Mouse (Mus musculus) fibroblast of lung, adult 2 months (primary cell): ENCODE measurements around the gene Gsdma3.
"Not testable (repeated sequence)": the region's sequence is repeated elsewhere in the genome, so short reads cannot be mapped to it uniquely, and the experiment has no call there.

Experiments
- DNase-seq: peaks from one replicate; pipeline ENCODE4 v3.0.0-alpha.2; 2011; ENCODE audit warnings: low read depth

Gene Gsdma3

DNA sequence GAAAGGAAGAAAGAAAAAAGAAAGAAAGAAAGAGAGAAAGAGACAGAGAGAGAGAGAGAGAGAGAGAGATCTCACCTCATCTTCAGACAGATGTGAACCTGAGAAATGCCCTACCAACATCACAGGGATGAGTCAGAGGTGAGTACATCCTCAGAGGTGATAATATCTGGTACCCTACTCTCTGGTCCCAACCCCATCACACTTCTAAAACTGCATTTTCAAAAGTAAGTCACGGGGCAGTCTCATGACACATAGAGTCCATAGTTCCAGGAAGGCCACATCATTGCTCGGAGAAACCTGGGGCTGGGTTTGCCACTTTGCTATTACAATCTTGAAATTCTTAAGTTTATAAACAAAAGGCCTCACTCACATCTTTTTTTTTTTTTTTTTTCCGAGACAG is 30.2 kb upstream of the Gsdma3 start:
- DNase-seq: no peak

DNA sequence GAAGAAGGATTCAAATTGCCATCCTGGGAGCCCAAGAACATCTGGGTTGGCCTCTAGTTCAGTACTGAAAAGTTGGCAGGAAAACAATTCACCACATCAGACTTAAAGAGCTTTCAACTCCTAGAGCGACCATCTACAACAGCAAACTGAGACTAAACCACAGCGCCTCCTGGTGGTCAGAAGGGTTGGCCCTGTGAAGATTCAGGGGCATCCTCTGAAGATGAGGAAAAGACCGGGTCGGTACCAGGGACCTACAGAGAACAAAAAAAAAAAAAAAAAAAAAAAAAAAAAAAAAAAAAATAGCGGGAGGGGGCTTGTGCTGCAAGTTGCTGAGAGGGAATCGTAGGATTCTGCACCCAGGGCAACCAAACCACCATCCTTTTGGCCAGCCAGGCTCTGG is 28.8 kb upstream of the Gsdma3 start:
- no peak for DNase-seq

DNA sequence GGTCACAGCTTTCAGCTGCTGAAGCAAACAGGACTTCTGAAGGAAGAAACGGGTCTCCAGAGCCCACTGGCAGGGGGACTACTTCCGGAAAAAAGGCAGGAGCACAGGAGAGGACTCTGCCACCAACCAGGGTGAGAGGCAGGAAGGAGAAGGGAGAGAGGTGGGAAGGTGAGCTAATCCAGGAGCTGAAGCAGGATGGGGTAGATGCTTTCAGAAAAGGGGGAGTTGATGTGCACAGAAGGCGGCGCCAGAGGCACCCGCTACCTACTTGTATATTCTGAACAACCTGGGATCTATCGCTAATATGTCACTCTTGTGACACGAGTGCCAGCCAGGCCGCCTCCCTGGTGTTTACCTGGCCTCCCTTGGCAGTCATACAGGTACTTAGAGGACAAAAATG is 28.2 kb upstream of the Gsdma3 start, which contains the start of gene Lrrc3c:
Lrrc3c (plus strand) TSS at position 301 of the 400 bp plus-strand sequence.
- DNase-seq: no peak

DNA sequence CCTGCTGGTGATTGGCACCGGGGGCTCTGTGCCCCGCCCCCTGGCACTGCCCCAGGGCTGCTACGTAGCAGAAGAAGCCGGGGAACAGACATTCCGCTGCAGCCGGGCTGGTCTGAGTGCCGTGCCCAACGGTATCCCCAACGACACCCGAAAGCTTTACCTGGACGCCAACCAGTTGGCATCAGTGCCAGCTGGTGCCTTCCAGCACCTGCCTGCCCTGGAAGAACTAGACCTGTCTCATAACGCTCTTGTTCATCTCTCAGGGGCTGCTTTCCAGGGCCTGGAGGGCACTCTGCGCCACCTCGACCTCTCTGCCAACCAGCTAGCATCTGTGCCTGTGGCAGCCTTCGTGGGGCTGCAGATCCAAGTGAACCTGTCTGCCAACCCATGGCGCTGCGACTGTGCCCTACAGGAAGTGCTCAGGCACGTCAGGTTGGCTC is 27.3 kb upstream of the Gsdma3 start:
- DNase-seq: no peak

DNA sequence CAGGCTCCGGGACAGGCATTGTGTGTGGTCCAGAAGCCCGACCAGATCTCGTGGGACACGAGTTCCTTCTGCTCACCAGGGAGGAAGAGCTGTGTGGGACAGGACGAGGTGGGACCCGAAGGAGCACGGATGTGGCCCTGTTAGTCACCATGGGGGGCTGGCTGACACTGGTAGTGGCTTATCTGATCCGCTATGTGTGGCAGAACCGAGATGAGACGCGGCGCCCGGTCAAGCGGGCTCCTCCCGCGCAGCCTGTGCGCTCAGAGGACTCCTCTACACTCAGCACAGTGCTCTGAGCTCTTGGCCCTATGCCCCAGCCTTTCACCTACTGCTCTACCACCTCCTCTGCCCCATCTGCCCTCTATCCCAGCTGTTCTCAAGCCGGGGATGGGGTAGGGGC is 26.9 kb upstream of the Gsdma3 start:
- DNase-seq: no peak

DNA sequence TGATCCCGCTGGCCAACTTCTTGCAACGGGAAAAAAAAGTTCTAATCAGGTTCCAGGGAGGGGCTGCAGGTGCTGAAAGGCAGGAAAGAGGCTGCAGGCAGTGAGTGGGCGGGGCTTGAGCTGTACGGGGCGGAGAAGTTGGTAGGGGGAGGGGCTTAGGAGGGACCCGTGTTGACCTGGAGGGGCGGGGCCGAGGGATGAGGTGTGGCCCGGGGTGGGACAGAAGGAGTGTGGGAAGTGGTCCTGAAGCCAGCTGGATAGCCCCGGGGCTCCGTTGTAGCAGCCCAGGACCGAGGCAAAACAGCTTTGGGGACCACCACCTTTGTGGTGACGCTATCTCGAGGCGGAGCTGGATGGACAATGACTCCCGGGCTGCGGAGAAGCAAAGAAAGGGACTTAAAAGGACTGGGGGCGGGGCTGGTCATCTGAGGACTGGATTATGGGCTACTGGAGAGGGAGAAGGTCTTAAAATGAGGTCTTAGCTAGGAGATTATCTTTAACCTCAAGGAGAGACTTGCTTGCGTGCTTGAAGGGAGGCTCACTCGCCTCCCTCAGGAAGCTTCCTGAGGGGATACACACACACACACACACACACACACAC is 24.0 kb upstream of the Gsdma3 start:
- no peak for DNase-seq

DNA sequence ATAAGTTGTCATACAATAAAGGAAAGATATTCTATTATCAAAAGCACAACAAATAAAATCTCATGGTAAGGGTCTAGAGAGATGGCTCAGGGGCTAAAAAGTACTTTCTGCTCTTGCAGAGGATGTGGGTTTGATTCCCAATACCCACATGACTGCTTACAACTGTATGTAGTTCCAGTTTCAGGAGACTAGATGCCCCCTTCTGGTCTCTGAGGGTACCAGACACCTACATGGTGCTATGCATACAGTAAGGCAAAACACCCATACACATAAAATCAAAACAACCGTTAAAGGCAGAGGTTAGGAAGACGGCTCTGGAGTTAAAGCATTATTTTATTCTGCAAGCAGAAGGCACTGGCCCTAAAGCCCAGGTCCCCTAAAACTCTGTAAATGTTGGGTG is 22.2 kb upstream of the Gsdma3 start:
- DNase-seq: no peak

DNA sequence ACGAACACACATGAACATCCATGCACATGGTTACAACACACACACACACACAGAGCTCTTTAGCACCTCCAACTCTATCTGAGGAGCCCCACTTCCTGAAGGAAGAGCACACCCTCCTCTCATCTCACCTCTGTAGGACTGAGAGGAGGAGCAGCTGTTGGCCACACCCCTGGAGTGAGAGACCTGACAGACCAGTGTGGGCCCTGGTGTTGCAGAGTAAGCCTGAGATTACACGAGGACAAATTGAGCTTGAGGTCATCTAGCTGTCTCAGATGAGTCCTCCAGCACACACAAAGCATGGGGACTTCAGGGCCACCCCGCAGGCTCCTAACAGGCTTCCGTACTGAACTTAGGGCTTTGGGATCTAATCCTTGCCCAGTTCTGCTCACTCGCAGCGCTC is 21.2 kb upstream of the Gsdma3 start:
- DNase-seq: not testable (repeated sequence)

DNA sequence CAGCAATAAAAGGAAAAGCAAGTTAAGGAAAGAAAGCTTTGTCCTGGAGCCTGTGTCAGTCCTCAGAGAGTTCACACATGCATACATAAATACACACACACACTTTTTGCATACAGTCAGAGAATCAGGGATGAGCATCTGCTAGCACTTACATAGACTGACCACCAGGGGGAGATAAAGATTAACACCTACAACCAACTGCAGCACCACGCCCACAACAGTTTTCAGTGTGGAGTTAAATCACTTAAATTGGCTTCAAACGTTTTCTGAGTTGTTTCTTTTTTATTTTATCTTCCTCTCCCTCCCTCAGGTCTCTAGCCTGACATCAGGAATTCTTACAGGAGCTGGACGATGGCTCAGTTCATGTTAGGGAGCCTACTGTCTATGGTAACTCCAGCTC is 19.4 kb upstream of the Gsdma3 start:
- DNase-seq: no peak

DNA sequence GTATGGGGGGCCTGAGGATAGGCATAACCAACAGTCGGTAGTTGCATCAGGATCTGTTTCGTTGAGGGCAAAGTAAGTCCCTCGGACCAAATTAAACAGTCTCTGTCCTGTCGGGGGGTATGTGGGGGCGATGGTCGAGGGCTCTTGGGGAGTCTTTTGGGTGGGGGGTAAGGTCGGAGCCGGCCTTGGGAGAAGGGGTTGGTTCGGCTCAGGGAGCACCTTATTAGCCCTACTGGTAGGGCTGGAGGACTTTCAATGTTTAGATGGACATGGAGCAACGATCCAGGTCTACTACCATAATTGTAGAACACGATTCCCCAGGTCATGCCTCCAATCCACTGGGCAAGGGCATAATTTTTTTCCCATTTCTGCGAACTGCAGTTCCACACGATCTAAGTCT is 5.4 kb upstream of the Gsdma3 start:
- no peak for DNase-seq

DNA sequence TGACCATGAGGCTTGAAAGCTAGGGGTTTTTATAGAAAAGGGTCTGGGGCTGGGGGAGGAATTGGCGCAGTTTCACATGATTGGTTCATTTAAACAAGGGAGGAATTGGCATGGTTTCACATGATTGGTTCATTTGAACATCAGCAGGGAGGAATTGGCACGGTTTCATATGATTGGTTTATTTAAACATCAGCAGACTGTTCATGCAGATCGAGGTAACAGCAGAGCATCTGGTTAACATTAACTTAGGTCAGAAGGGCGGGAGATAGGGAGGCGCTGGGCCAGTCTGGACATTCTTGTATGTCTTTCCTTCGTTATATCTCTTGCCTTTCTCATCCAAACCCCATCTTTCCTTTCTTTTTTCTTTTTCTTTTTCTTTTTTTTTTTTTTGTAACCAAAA is 2.2 kb upstream of the Gsdma3 start:
- DNase-seq: not testable (repeated sequence)

DNA sequence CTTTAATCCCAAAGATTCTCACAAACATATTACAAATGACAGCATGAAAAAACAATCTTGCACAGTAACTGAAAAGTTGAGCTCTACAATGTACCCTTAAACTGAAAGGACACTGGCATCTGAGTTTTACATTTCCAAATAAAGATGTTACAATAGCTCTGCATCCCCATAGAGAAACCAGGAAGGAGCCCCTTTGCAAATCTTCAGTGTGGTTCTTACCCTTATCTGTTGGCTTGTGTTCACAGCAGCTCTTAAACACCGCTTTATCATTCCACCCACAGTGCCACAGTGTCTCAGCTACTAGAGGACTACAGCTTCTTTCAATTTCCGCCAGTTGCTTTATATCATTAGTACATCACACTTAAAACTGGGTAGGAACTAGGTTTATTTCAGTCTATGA is 1.8 kb upstream of the Gsdma3 start:
- DNase-seq: not testable (repeated sequence)

DNA sequence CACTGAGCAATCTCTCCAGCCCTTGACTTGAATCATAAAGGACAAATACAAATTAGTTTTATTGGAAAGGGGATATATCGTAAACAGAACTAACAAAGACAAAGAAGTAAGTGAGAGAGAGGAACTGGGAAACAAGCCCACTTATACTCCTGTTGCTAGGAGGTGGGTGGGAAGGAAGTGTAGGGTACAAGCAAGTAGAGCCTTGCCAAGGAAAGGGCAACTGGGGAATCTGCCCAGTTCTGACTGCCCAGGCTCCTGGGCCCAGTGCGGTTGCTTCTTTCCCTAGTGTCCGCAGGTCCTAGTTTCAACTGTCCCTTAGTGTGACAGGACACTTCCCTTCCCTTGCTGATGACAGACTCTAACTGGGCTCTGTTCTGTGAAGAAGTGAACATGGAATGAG is 2.5 kb downstream of the Gsdma3 start:
- no peak for DNase-seq

DNA sequence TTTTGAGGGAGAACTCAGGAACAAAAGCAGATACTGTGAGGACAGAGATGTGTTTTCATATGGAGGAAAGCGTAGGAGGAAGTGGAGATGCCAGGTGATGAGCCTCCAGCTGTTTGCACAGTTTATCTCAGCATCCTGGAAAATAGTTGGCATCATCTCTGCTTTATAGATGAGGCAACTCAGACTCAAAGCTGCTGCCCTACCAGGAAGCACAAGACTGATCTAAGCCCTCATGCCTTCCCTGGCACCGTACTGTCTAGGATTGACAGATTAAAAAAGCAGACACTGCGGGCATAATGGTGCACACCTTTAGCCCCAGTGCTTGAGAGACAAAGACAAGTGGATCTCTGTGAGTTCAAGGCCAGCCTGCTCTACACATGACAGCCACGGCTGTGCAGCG is 4.5 kb downstream of the Gsdma3 start:
- no peak for DNase-seq

DNA sequence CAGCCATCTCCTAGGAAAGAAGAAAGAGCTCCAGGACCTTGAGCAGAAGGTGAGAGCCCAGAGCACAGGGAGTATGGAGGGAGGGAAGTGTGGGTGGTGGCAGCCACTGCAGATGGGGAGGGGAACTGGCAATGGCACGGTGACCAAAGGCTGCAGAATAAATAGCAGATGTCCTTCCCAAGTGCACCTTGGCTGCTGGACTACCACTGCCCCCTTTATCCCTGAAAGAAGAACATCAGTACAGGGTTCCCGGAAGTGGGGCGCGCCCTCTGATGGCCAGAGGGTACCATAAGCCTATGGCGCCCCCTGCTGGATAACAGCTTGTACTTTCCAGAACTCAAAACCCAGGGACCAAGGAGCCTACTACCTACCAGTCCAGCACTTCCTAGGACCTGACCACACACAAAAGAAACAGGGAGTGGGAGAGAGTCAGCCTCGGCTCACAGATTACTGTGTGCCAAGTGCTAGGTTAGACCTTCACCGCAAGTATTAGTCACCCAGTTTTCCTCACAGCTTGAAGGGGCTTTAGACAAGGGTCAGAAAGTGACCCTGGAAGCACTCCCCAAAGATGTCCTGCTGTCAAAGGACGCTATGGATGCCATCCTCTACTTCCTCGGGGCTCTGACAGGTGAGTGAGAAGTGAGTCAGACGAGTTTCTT is 9.3 kb downstream of the Gsdma3 start:
- DNase-seq: not testable (repeated sequence)

DNA sequence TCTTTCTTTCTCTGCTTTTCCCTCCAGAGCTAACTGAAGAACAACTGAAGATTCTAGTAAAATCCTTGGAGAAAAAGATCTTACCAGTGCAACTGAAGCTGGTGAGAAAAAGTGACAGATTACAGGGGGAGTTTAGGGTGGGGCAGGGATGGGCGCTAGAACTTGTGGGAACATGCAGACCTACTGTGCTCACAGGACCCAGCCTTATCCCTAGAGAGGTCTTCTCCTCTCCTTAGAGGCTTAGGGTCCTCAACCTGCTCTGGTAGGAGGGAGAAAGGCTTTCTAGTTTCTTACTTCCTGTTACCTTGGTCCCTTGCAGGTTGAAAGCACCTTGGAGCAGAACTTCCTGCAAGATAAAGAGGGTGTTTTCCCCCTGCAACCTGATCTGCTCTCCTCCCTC is 11.3 kb downstream of the Gsdma3 start:
- no peak for DNase-seq

DNA sequence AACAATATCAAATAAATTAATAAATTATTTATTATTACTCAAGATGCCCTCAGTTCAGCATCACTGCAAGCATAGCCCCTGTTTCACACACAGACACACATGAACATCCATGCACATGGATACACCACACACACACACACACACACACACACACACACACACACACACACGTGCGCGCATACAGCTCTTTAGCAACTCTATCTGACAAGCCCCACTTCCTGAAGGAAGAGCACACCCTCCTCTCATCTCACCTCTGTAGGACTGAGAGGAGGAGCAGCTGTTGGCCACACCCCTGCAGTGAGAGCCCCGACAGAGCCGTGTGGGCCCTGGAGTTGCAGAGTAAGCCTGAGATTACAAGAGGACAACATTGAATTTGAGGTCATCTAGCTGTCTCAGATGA is 13.9 kb downstream of the Gsdma3 start:
- no peak for DNase-seq

DNA sequence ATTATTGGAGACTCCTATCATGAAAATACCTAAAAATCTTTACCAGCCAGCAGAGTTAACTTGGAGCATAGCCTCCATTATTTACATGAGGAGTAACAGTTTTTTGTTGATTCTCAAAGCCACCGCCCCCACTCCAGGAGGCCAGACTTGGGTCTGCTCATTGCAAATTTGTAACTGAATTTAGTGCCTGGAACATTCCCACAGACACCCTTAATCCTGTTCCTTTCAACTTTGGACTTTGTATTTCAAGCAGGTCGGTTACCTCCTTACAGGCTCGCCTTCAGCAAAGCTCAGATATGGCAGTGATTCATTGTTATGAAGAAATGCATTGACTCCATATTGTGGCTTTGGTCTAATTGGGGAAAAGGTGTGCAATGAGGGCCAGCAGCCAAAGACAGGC is 18.6 kb downstream of the Gsdma3 start:
- DNase-seq: no peak

DNA sequence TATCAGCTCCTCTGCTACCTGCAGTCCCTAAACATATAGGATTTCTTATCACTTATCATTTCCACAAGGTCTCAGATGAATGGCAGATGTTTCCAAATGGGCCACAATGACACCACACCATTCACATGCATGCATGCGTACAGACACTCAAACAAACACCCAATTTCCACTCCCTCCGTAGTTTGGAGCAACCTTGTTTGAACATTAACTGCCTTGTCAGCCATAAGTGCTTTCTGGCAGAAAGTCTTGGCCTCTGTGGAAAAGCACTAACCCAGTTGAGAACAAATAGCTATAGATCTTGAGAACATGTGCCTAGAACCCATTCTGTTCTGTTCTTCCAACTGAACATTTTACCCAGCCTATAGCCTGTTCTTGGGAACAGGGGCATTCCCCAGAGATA is 19.8 kb downstream of the Gsdma3 start:
- no peak for DNase-seq

DNA sequence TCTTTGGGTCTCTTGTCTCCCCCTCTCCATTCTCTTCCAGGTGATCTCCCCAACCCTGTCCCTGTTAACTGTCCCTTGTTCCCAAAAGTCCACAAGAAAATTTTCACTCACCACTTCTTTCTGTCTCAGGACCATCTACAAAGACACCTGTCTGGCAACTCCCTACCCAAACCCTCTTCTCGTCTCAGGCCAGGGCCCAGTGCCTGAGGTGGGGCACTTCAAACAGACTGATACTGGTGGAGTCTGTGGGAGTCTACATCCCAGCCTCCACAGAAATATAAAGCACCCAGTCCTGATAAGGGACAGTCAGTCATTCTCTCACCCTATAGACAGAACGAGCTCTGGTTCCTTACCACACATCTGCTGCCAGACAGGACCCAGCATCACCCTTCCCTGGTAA is 20.3 kb downstream of the Gsdma3 start, which contains the start of gene Gsdma2:
Gsdma2 (plus strand) TSS at position 301 of the 400 bp plus-strand sequence.
- no peak for DNase-seq

DNA sequence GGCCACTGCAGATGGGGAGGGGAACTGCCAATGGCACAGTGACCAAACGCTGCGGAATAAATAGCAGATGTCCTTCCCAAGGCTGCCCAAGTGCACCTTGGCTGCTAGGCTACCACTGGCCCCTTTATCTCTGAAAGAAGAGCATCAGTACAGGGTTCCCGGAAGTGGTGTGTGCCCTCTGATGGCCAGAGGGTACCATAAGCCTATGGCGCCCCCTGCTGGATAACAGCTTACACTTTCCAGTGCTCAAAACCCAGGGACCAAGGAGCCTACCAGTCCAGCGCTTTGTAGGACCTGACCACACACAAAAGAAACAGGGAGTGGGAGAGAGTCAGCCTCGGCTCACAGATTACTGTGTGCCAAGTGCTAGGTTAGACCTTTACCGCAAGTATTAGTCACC is 28.9 kb downstream of the Gsdma3 start:
- DNase-seq: not testable (repeated sequence)

DNA sequence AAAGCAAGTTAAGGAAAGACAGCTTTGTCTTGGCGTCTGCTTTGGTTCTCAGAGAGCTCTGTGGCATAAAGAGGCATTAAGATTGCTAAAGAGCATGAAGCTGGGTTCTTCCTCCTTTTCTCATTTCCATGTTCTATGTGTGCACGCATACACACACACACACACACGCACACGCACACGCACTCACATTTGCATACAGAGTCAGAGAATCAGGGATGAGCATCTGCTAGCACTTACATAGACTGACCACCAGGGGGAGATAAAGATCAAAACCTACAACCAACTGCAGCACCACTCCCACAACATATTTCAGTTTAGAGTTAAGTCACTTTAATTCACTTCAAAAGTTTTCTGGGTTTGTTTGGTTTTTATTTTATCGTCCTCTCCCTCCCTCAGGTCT is 34.4 kb downstream of the Gsdma3 start:
- DNase-seq: no peak

DNA sequence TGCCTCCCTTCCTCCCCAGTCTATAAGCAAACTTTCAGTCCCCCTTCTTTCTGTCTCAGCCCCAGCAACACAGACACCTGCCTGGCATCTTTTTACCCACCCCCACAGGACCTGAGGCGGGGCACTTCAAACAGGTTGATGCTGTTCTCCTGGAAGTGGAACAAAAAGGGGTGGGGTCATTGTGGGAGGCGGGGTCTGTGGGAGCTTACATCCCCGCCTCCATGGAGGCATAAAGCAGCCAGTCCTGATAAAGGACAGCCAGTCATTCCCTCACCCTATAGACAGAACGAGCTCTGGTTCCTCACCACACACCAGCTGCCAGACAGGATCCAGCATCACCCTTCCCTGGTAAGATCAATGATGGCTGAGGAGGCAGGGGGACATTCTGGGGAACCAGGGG is 37.9 kb downstream of the Gsdma3 start, which contains the start of gene Gsdma:
Gsdma (plus strand) TSS at position 261 of the 400 bp plus-strand sequence.
- no peak for DNase-seq

DNA sequence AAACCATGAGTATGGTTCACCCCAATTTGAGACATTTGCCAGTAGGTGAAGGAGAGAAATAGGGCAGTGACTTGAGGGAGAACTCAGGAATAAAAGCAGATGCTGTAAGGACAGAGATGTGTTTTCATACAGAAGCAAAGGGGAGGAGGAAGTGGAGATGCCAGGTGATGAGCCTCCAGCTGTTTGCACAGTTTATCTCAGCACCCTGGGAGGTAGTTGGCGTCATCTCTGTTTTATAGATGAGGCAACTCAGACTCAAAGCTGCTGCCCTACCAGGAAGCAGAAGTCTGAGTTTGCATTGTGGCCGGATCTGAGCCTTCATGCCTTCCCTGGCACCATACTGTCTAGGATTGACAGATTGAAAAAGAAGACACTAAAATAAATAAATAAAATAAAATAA is 42.8 kb downstream of the Gsdma3 start:
- no peak for DNase-seq
